Mouse (Mus musculus): ENCODE measurements at regions not wholly inside any gene's neighbourhood (a gene's known extent, or its start where the extent isn't known, plus 50 kb on each side); places are given as distances from the start of the nearest gene placed in this dataset.
A peak's percentile ranks its signal among the peaks of the same experiment; 100 is the strongest.

DNA sequence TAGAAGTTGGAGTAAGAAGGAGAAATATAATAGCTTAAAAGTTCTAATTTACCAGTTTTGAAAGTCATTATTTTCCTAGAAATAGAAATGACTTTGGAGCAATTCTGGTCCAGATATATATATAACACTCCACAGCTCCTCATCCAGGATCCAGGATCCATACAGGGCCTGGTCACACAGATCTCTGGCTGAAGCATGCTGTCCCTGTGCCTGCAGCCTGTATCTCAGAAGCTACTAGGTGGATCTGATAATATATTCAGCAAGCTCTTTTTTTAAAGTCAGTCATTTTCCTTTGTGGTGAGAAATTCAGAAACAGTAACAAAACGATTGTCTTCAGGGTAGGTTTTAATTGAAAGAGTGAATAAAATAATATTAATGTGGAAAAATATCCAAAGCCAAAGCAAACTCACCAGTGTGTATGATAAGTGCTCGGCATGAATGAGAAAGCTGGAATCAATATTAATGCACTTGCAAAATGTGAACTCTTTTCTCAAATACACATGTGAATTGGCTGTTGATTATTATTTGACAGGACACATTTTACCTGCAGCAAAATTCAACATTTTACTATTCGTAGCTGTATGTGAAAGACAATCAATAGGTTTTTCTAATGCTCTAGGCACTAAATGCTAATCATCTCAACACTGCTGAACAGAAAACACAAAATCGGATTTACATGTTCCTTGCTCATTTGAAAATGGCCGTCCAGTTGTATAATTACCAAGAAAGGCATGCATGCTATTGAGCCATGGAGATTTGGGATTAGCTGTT is 288.1 kb upstream of the Cxadr start:
- DNase-seq: no peak

DNA sequence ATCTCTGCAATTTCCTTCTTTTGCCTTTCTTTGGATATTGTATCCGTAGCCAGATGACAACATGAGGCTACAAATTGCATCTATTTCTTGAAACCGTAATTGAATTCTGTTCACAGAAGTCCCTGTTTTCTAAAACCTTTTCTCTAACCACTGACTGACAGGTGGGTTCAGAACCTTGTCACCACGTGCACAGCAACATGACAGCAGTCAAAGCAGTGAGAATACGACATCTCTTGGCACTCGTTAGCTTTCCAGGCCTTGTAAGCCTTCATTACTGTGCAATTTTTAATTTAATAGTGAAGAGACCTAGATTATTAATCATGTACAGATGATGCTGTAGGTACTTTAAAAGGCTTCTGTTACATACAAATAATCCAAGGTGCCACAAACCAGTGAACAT is 297.3 kb upstream of the Cxadr start:
- no peak for DNase-seq

DNA sequence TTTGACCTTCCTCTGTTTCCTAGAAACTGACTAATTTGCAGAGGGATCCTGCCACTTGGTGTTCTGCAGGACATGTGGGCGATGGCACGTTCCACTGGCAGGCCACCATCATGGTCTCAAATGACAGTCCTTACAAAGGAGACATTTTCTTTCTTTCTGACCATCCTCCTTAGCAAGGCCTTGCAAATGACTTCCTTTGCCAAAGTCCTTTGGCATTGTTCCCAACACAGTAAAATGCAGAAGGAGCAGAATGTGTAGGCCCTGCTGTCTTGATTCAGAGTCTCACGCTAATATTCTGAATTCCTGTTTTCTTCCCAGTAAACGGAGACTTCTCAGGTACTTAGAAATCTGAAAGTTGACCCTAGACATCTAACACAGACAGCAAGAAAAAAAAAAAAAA is 308.3 kb upstream of the Cxadr start:
- DNase-seq: no peak

DNA sequence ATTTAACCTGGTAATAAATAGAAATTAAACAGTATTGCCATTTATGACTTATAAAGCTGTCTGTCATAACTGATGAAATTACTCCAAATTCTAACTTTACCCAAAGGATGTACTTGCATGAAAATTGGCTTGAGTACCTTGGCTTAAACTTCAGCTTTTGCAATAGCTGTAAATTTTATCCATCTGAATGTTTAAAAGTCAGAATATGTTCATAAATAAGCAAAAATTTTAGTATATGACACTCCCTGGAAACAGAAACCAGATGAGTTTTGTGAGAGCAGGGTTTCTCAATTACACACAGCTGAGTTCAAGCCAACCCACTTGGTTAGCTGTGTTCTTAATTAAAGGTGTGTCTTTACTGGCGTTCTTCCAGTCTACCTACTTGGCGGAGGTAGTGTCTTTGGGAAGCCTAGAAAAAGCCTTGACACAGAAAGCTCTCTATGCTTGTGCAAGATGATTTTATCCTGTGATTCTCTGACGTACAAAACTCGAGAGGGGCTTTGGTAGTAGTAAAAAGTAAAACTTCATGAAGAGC is 311.4 kb upstream of the Cxadr start:
- DNase-seq: no peak

DNA sequence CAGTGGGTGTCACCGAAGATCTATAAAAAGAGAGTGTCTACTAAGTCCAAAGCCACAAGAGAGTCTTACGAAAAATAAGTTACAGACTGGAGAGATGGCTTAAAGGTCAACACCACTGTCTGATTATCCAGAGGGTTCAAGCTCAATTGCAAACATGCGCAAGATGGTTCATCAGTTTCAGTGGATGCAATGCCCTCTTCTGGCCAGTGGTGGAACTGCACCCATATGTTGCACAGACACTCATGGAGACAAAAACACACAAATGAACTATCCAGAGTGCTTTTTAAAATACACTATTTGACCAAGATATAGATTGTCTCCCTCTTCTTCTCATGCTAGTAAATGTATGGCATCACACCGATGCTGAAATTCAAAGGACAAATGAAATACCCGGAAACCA is 312.1 kb upstream of the Cxadr start:
- DNase-seq: peak in 1 of 2 experiments; percentile 5

DNA sequence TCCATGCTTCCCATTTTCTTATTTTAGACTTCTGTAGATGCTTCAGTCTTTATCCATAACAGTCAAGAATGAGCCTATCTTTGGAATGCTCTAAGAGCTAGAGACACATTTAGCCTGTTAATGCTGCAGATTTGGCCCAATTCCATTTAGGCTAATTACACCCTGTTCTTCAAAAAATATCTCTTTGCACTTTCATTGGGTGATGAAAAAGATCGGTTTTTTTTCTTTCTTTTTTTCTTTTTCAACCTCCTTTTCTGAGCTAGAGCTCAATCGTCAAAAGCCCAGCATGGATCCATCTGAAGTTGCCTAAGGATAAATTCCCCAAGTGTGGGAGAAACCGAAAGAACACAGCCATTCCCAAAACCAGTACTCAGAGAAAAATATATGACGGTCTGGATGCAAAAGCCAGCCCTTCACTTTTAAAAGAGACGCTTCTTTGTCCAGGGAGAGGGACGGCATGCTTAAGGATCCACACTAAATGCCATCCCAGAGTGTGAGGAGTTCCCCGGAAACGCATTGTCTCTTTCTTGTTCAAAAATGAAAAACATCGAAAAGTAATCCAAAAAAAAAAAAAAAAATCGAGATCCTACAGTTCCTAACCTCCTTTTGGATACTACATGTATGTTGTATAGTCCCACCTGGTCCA is 314.3 kb upstream of the Cxadr start:
- DNase-seq: no peak

DNA sequence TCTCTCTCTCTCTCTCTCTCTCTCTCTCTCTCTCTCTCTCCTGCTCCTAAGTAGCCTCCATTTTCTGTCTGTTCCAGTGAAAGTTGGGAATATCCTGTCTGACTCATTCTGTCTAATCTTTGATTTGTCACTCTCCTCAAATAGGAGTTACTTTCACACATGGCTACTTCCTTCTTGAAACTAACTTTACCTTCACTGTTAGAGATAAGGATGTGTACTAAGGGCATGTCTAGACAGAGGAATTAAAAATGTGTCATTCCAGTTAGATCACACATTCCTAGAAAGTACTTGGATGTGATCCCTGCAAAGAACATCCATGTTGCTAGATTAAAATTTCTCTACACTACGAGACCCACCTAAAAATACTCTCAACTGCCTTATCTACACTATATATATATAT is 346.9 kb upstream of the Gm11146 start:
- DNase-seq: no peak

DNA sequence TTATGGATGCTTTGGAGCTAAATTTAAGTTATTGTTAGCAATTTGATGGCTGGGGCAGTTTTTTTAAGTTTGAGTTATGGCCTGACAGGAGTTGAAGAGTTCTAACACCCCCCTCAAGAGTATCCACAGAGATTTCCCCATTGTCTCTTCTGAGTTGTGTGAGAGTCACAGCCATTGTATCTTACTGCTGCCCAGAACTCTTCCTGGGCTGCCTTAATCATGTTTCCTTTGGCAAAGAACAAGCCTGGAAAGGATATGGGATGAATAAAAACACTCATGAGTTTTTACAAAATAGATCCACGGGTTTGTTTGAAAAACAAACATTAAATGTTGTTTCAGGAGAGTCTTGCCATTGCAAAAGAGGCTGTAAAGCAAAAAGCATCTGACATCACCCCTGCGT is 343.5 kb upstream of the Gm11146 start:
- no peak for DNase-seq

DNA sequence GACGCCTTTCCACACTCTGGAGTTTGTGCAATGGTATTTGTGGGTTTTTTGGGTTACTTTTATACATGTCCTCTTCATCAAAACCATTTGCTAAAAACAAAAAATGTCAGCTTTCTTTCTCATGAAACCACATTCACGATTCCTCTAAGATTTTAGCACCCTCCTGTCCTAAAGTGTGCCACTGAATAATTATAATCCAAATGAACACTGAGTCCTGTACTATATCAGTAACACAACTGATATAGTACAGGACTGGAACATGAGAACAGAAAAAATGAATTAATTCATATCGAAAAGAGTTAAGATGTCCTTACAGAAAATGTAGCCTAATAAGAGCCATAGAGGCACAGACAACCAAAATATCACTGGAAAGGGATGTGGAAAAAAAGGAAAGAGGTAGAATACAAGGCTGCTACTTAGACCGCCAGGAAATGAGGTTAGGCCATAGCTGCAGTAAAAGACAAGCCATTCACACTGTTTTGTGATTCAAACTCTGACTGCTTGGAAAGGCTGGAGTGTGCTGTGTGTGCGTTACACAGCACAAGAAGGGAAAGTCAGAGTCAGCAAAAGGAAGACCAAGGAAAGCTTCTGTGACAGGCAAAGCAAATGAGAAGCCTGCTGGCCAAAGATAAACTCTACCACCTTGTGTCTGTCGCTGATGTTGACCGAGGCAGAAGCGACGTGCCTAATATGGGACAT is 329.3 kb upstream of the Gm11146 start:
- DNase-seq: no peak

DNA sequence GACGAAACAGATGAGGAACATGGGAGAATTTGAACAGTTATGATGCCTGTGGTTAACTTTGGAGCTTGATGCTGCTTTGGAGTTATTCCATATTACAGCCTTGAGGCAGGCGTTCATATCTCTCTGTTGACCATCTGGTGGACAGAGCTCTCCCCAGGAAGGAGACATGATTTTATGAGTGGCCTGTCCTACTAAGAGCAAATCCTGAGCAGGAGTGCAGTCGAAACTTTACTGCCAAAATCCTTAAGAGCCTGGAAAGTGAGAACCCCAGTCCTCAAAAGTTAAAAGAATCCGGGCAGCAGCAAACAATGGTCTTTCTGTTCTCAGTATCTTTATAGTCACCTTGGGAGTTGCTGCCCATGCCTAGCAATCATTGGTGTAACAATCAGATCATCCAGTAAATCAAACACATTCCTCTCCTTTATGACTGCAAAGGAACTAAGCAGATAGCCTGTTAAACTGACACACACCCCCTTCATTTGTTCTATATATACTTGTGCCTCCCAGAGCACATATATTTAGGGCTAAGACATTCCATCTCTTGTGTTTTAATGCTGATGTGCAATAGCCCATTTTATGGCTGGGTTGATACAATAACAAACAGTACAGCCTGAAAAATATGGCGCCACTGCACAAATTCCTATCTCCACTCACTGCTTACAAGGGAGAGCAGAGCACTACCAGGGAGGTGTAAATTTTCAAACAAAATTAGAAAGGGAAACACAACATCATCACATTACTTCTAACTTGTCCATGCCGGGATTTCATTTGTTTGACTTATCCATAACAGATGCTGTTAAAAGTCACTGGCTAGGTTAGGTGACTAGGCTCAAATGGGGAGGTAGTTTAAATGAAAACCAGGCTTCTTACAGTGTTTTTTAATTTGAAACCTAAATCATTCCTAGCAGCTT is 312.5 kb upstream of the Gm11146 start:
- no peak for DNase-seq

DNA sequence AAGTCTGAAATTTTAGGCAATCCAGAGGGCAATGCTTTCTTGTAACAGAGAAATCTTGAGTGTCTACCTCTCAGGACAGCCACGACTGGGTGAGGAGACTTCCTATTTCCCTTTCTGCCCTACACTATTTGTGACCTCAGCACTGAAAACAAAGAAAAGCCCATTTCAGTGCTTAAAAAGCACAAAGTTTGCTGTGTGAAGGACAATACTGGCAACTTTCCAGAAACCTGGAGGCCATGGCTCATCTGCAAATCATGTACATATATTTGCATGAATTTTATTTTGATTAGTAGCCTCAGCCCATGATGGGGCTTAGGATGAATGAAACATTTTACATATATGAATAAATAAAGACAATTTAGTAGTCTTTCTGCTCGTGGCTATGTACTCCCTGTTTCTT is 292.4 kb upstream of the Gm11146 start:
- no peak for DNase-seq

DNA sequence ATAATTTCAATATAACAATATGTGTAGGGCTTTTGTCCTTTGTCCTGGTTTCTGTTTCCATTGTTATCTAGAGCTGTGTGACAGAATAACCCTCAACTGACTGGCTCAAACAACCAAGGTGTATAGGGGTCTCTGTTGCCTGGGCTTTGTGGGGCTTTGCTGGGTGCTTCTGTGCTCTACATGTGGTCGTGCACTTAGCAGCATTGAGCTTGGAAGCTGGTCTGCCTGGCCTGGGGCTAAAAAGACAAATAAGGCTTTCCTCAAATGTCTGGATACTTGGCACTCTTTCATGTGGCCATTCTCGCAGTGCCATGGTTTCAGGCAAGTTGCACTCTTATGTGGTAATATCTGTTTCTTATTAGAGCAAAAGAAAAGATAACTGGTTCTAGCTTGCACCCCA is 291.8 kb upstream of the Gm11146 start:
- DNase-seq: no peak

DNA sequence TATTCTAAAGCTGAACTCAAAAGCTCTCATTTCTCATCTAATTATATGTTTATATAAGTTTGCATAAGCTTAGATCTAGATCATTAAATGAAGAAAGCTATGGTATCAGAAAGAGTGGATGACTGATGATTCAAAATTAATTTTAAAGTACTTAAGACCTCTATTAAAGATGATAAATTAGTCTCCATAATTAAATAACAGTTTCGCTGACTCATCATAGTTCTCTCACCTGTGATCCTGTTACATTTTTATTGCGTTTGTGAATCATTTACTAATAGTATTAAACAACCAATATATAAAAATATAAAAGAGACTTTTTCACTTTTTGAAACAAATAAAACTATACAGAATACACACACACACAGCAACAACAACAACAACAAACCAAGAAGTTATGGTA is 290.8 kb upstream of the Gm11146 start:
- DNase-seq: no peak

DNA sequence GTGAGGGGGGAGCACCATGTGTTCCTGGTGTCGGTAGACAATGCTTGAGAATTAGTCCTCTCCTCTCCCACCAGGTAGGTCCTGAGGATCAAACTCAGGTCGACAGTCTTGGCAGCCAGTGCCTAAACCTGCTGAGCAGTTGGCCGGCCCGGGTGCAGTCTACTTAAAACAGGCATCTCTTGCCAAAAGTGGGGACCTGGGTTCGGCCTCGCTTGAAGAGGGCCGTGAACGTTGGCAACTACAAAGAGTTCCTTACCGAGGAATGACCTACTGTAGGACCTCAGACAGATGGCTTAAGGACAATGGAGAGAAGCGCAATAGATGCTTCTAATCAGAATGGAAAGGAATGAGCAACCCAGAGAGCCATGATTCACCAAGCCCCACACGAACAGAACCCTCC is 287.5 kb upstream of the Gm11146 start:
- no peak for DNase-seq

DNA sequence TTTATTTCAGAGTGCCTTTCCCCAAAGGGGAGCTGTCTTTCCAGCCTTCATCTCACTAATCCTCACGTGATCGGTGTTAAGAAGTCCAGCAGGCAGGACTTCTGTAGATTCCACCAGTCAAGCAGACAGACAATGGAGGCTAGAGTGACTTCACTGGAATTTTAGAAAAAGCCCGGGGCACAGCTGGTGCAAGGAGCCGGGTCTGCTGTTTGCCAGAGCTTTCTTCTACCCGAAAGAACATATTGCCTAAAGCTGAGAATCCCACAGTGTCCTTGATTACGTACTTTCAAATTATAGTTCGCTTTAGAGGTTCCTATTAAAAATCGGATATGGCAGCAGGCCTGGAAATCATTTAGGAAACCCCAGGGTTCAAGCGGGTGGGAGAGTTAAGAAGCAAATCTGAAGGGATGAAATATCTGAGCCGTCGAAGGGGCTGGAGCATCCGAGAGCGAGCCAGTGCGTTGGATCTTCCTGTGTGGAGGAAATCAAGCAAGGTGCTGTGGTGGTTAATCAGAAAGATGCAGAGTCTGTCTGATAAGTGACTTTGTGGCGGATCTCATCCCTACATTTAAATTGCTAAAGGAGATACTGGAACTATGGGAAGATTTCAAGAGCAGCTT is 283.3 kb upstream of the Gm11146 start:
- DNase-seq: no peak

DNA sequence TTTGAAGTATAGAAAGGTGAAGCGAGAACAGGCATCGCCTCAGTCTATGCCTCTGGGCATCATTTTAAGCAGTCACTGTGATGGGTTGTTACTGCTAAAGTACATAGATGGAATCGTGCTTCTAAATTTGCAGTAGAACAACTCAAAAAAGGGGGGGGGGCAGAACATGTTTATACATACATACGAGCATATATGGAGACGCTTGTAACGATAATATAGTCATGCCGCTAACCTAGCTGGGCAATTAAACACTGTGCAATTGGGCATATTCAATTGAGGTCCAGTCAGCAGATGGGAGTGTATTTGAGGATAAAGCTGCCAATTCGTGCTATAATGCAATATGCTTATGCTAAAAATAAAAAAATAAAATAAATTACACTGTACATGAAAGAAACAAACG is 282.6 kb upstream of the Gm11146 start:
- no peak for DNase-seq

DNA sequence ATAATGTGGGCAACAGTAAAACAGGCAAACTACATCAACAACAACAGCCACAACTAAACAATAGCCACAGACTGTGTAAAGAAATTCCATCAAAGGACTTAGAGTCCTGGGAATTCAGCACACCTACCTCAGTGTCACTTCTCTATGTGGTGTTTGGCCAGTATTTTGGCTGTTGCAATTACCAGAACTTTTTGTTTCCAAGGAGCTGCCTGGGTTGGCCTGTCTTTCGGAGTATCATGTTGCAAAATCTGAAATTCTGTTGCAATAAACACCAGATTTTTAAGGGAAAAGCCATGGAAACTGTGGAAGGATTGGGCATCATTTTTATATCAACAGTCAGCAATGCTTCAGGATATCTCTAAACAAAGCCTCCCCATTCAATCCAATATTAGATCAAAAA is 275.1 kb upstream of the Gm11146 start:
- no peak for DNase-seq

DNA sequence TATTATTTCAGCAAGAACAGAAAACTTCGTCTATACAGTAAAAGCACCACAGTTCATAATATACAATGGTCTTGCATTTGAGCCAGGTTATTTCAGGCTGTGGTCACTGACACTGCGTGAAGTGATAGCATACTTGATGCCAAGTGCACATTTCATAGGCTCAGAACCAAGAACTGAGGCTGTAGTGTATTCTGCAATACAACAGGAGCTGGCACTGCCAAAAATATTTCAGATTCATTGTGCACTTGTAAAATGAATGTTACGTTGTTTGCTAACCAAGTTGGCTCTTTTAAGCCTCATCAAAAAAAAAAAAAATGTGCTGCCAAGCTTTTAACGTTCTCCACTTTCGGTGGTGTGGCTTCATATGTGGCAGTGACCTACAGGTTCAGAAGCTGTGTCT is 261.4 kb upstream of the Gm11146 start:
- no peak for DNase-seq

DNA sequence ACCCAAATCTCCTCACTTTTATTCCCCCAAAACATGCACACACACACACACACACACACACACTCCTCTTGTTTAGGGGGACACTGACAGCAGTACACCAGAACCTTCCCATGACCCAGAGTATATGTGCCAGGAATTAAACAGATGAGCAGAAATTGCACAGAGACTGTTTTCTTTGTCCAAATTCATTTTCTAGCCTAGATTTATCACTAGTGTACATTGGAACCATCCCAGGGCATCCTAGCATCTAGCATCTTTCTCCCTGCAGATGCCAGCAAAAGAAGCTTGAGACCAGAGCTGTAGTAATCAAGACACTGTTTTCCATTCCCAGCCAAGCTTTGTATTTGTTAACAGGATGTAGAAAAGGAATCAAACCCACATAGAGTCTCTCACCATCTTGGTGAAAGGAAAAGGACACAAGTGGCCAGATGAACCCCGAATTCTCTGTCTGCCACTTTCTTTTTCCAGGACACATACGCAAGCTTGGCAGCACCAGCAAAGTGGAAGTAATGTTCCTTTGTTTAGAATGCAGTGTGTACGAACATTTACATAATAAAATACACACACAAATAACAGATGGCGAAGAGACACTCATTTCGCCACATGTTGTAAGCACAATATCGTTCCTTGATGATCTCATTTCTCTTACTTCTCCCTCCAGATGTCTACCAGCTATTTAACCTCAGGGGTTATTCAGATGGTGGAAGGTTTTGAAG is 250.3 kb upstream of the Gm11146 start:
- no peak for DNase-seq

DNA sequence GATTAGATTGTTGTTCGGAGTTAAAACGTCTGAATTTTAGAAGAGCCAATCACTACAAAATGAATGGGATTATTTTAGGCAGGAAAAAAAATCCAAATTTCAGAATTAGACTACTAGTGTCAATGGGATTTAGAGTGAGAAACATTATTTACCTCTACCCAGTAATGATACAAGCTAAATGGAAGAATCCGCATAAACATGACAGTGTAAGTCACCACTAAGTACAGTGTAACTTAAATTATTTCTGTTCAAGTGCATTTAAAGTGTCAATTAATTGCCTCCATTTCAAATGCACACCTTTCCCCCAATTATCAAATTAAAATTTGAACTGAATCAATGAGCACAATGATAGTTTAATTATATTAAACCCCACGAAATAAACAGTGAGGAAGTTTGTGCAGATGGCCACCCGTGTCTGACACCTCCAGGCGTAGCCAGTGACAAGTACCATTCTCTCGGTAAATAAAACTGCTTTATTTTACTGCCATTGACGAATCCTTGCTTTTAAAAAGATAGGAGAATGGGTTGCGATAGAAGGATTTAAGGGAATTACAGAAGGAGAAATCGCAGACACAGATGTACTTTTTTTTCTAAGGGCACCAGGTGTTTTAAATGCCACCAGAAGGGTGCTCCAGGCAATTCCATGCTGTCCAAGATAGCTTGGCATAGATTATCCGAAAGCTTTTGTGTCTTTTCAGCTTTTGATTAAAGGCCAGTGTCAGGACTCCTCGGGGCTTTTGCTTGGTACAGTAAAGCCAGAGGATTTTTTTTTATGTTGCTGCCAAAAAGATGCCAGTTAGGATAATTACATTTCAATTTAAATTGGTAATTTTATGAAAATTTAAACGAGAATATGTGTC is 249.5 kb upstream of the Gm11146 start:
- no peak for DNase-seq

DNA sequence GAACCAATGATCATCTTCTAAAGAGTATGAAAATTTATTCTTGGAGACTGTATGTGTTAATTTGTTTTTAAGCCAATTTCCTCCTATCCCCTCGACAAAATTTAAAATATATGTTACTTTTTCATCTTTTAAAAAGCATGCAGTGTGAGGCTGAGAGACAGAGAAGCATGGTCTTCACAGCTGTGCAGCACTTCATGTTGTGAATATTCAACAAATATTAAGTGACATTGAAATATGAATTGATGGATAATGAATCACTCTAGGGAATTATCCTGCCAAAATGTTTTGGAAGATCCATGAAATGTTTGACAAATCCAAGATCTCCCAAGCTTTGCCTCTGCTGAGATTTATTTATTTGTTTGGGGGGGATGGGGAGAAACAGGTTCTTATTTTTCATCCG is 233.9 kb upstream of the Gm11146 start:
- DNase-seq: no peak
